Mouse (Mus musculus): ENCODE measurements around the gene Fbxl16. TPM values are rescaled to one million over a fixed set of nuclear protein-coding genes. Genes with fewer than 3 reads are reported as not detected.

Gene Fbxl16
- total RNA-seq, 2 experiments from 2014 or later = 130 to 132 TPM

- no peak for DNase-seq
- intact Hi-C loops (cut with DNase I) = no loop called here
These were observed 30.8 kb downstream of the Fbxl16 start for GRCm38 (mm10) chr17:25839455-25840235.

- intact Hi-C loops (cut with DNase I) = no loop called here
These were observed 31.6 kb downstream of the Fbxl16 start for GRCm38 (mm10) chr17:25840519-25840918.

GRCm38 (mm10) chr17:25841117-25841880 lies 32.4 kb downstream of the Fbxl16 start, which contains the start of gene Gm20683:
Gene Gm20683, minus strand, starts transcription at chr17:25841763.
- no peak for DNase-seq
- intact Hi-C loops (cut with DNase I) = no loop called here

More at GRCm38 (mm10) chr17:25840519-25840918, 31.6 kb downstream of the Fbxl16 start:
- DNase-seq = no peak

GRCm38 (mm10) chr17:25842509-25842908 lies 33.6 kb downstream of the Fbxl16 start:
- intact Hi-C loops (cut with DNase I) = no loop called here
- no peak for DNase-seq

GRCm38 (mm10) chr17:25843122-25843521 lies 34.2 kb downstream of the Fbxl16 start:
- intact Hi-C loops (cut with DNase I) = no loop called here
- DNase-seq = no peak

- intact Hi-C loops (cut with DNase I) = no loop called here
- no peak for DNase-seq
These were observed 34.9 kb downstream of the Fbxl16 start for GRCm38 (mm10) chr17:25843636-25844395.

GRCm38 (mm10) chr17:25844396-25844901 lies 35.6 kb downstream of the Fbxl16 start, which contains the start of gene Rhot2:
Gene Rhot2, minus strand, starts transcription at chr17:25844851.
- peak; percentile 95 for DNase-seq

GRCm38 (mm10) chr17:25860229-25860628 lies 51.3 kb downstream of the Fbxl16 start:
- no peak for DNase-seq
- intact Hi-C loops (cut with DNase I) = no loop called here

More at GRCm38 (mm10) chr17:25844396-25844901, 35.6 kb downstream of the Fbxl16 start, which contains the start of gene Rhot2:
- intact Hi-C loops (cut with DNase I) = no loop called here

- intact Hi-C loops (cut with DNase I) = no loop called here
- DNase-seq = peak; percentile 90
These were observed 52.2 kb downstream of the Fbxl16 start, which contains the start of gene Wdr90 for GRCm38 (mm10) chr17:25860832-25861703. Gene Wdr90, minus strand, starts transcription at chr17:25861501.

- DNase-seq = no peak
- intact Hi-C loops (cut with DNase I) = no loop called here
These were observed 53.1 kb downstream of the Fbxl16 start for GRCm38 (mm10) chr17:25861704-25862612.

- no peak for DNase-seq
- intact Hi-C loops (cut with DNase I) = no loop called here
These were observed 54.8 kb downstream of the Fbxl16 start for GRCm38 (mm10) chr17:25863681-25864080.

GRCm38 (mm10) chr17:25864311-25864710 lies 55.4 kb downstream of the Fbxl16 start:
- intact Hi-C loops (cut with DNase I) = no loop called here
- DNase-seq = no peak

- intact Hi-C loops (cut with DNase I) = no loop called here
- DNase-seq = no peak
These were observed 56.4 kb downstream of the Fbxl16 start for GRCm38 (mm10) chr17:25865288-25865687.

GRCm38 (mm10) chr17:25866172-25866571 lies 57.3 kb downstream of the Fbxl16 start:
- intact Hi-C loops (cut with DNase I) = no loop called here
- DNase-seq = no peak

- DNase-seq = no peak
- intact Hi-C loops (cut with DNase I) = no loop called here
These were observed 58.6 kb downstream of the Fbxl16 start for GRCm38 (mm10) chr17:25867509-25867835.

- intact Hi-C loops (cut with DNase I) = no loop called here
- no peak for DNase-seq
These were observed 59.1 kb downstream of the Fbxl16 start for GRCm38 (mm10) chr17:25867836-25868600.

GRCm38 (mm10) chr17:25868601-25869191 lies 59.8 kb downstream of the Fbxl16 start, which contains the start of gene Mcrip2:
Gene Mcrip2, minus strand, starts transcription at chr17:25868764.
- intact Hi-C loops (cut with DNase I) = no loop called here
- peak; percentile 79 for DNase-seq
